ENCODE assay signal across 22 mouse cellular contexts in the genomic region with DNA sequence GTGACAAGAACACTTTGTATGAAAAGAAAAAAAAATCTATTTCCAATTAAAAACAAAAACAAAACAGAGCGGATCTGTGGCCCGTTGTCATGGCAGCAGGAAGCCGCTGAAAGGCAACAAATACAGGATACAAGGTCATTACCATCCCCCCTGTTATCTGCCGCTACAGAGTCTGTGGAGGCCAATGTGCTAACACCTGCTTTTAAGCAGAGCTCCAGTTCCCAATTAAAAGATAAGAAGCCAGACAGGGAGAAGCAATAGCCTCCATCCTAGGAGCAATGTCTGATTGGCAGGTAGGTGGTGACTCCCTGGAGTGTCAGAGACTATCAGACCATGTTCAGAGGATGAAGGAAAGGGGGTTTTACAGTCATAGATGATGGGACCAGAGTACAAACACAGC.
DNase-seq lines count a peak whose midpoint lies in the region; ATAC-seq and TF ChIP-seq lines count a peak whose summit lies in the region.
"Had no signal": no experiment of that assay in that cellular context is flagged by ENCODE, and none has a peak within 500 bp of the region (broad histone marks: within the 10 kb centered on the region; RNA-seq: fewer than 3 reads in every experiment).

No protein-coding gene starts in this region.

- 32% methylated on average over 4 of the region's 4 CpGs for WGBS in heart, embryonic 12.5 days
- WGBS in midbrain, embryonic 14.5 days = 58% methylated on average over 4 of the region's 4 CpGs
- WGBS in midbrain, postnatal 0 days = 51% methylated on average over 4 of the region's 4 CpGs
- WGBS in heart, embryonic 10.5 days = 45% methylated on average over 4 of the region's 4 CpGs

- no peak overlapping the region for H3K4me3 ChIP-seq in heart, embryonic 12.5 days
- no peak overlapping the region for H3K4me3 ChIP-seq in midbrain, embryonic 14.5 days (replicated peaks; ENCODE audit: low read depth, low read length)
- no peak overlapping the region for H3K4me3 ChIP-seq in midbrain, postnatal 0 days (ENCODE audit: low read depth, low read length)
- no peak overlapping the region for H3K4me3 ChIP-seq in heart, embryonic 10.5 days
- H3K4me3 ChIP-seq: embryonic facial prominence, embryonic 13.5 days; forebrain, embryonic 12.5 days; heart, adult 2 months; heart, embryonic 13.5 days; hindbrain, embryonic 12.5 days had no signal

- H3K9ac ChIP-seq in heart, embryonic 12.5 days = no peak overlapping the region
- no peak overlapping the region for H3K9ac ChIP-seq in midbrain, embryonic 14.5 days (replicated peaks; ENCODE audit: low read length)
- H3K9ac ChIP-seq in midbrain, postnatal 0 days (replicated peaks; ENCODE audit: low read length, poor library complexity, severe bottlenecking) = no peak overlapping the region
- H3K9ac ChIP-seq: embryonic facial prominence, embryonic 13.5 days; forebrain, embryonic 12.5 days; heart, embryonic 13.5 days; hindbrain, embryonic 12.5 days had no signal

- H3K9me3 ChIP-seq in heart, embryonic 12.5 days (replicated peaks) = no peaks in the 10 kb centered on the region
- no peaks in the 10 kb centered on the region for H3K9me3 ChIP-seq in midbrain, embryonic 14.5 days (ENCODE audit: control insufficient read depth, low read length)
- H3K9me3 ChIP-seq in midbrain, postnatal 0 days (ENCODE audit: low read length) = no peaks in the 10 kb centered on the region
- H3K9me3 ChIP-seq in heart, embryonic 10.5 days = no peaks in the 10 kb centered on the region
- H3K9me3 ChIP-seq: embryonic facial prominence, embryonic 13.5 days; forebrain, embryonic 12.5 days; heart, embryonic 13.5 days; hindbrain, embryonic 12.5 days had no signal

- H3K27ac ChIP-seq in heart, embryonic 12.5 days (ENCODE audit: poor library complexity, severe bottlenecking) = no peak overlapping the region
- no peak overlapping the region for H3K27ac ChIP-seq in midbrain, embryonic 14.5 days (replicated peaks; ENCODE audit: low read depth, low read length)
- H3K27ac ChIP-seq in midbrain, postnatal 0 days (ENCODE audit: low read depth, low read length) = no peak overlapping the region
- no peak overlapping the region for H3K27ac ChIP-seq in heart, embryonic 10.5 days
- H3K27ac ChIP-seq: embryonic facial prominence, embryonic 13.5 days; forebrain, embryonic 12.5 days; heart, adult 2 months; heart, embryonic 13.5 days; hindbrain, embryonic 12.5 days had no signal

- peak; percentile 75 for DNase-seq in heart, adult 11 months
- DNase-seq in midbrain, embryonic 14.5 days = peak; percentile 42
- DNase-seq in midbrain, postnatal 0 days (ENCODE audit: low spot score) = no peak
- DNase-seq in R1 (ENCODE audit: low read depth, low spot score) = peak; percentile 62
- no peak for DNase-seq in cerebellum, adult 9-10 months
- no peak for DNase-seq in heart, embryonic 10.5 days (ENCODE audit: low spot score)
- DNase-seq: adrenal gland, adult 8-10 months; adrenal gland, postnatal 36 days; cerebellum, adult 11 months; cerebellum, adult 9-11 months; cerebellum, postnatal 36 days; gastrocnemius, postnatal 10 days; heart, adult 2 months; heart, postnatal 4 days had no signal

- no peak overlapping the region for H3K4me2 ChIP-seq in heart, embryonic 12.5 days
- no peak overlapping the region for H3K4me2 ChIP-seq in midbrain, embryonic 14.5 days (ENCODE audit: low read length)
- H3K4me2 ChIP-seq in midbrain, postnatal 0 days (ENCODE audit: low read depth, low read length, poor library complexity, severe bottlenecking) = no peak overlapping the region
- H3K4me2 ChIP-seq: embryonic facial prominence, embryonic 13.5 days; forebrain, embryonic 12.5 days; heart, embryonic 13.5 days; hindbrain, embryonic 12.5 days had no signal

- H3K4me1 ChIP-seq in heart, embryonic 12.5 days (replicated peaks) = no peaks in the 10 kb centered on the region; the same call in none of the 2 replicates
- no peaks in the 10 kb centered on the region for H3K4me1 ChIP-seq in midbrain, embryonic 14.5 days (ENCODE audit: control insufficient read depth, insufficient read depth, low read length)
- H3K4me1 ChIP-seq in midbrain, postnatal 0 days (ENCODE audit: insufficient read depth, low read length) = no peaks in the 10 kb centered on the region
- H3K4me1 ChIP-seq in heart, embryonic 10.5 days = peaks cover 5% of the 10 kb centered on the region; the same call in 1 of the 2 replicates
- H3K4me1 ChIP-seq: heart, embryonic 13.5 days had no signal

- no peak for ATAC-seq in heart, embryonic 12.5 days (ENCODE audit: insufficient number of reproducible peaks, low FRiP score)
- no peak for ATAC-seq in midbrain, embryonic 14.5 days (ENCODE audit: low FRiP score, low TSS enrichment)
- ATAC-seq in midbrain, postnatal 0 days (ENCODE audit: low FRiP score) = no peak
- ATAC-seq: forebrain, embryonic 16.5 days; intestine, embryonic 16.5 days; Patski had no signal

- no peaks in the 10 kb centered on the region for H3K27me3 ChIP-seq in heart, embryonic 12.5 days (replicated peaks)
- H3K27me3 ChIP-seq in midbrain, embryonic 14.5 days (ENCODE audit: control insufficient read depth, insufficient read depth, low read length) = no peaks in the 10 kb centered on the region
- H3K27me3 ChIP-seq in midbrain, postnatal 0 days (ENCODE audit: insufficient read depth, low read length) = no peaks in the 10 kb centered on the region
- no peaks in the 10 kb centered on the region for H3K27me3 ChIP-seq in heart, embryonic 10.5 days (ENCODE audit: insufficient read depth, poor library complexity, severe bottlenecking)
- H3K27me3 ChIP-seq: embryonic facial prominence, embryonic 13.5 days; forebrain, embryonic 12.5 days; heart, embryonic 13.5 days; hindbrain, embryonic 12.5 days; Patski had no signal

- no peak for TF ChIP-seq CTCF in midbrain, postnatal 0 days (IDR thresholded peaks at IDR 0.05)

- H3K36me3 ChIP-seq in heart, embryonic 12.5 days = no peaks in the 10 kb centered on the region
- no peaks in the 10 kb centered on the region for H3K36me3 ChIP-seq in midbrain, embryonic 14.5 days (ENCODE audit: control insufficient read depth, insufficient read depth, low read length)
- H3K36me3 ChIP-seq in midbrain, postnatal 0 days (ENCODE audit: insufficient read depth, low read length) = no peaks in the 10 kb centered on the region
- no peaks in the 10 kb centered on the region for H3K36me3 ChIP-seq in heart, embryonic 10.5 days
- H3K36me3 ChIP-seq: embryonic facial prominence, embryonic 13.5 days; forebrain, embryonic 12.5 days; heart, embryonic 13.5 days; hindbrain, embryonic 12.5 days had no signal

Comparison
In these comparisons a context has a peak if more than half of its experiments do, and no peak if none do; other contexts are left out.
1. DNase-seq: peak in heart, adult 11 months (single experiment), midbrain, embryonic 14.5 days (single experiment) and R1 (single experiment); none in midbrain, postnatal 0 days (single experiment), cerebellum, adult 9-10 months (single experiment) and heart, embryonic 10.5 days (single experiment).